In the genomic region with DNA sequence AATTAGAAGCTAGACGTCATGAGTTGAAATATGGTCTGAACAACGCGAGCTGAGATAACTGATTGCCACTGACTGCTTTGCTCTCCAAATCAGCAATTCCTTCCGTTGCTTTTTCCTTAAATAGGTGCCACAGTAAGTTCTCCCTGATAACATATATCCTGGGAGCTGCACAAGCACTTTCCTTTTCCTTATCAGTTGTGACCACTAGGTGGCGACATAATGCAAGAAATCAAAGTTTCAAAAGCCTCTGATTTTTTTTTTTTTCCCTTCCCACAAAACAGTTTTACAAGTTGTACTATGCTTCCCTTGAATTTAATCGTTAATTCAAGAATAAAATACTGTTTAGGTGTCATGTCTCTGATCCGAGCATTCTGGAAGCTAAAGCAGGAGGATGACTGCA, we compare ENCODE assay signal across 9 mouse cellular contexts. TPM values are rescaled to one million over a fixed set of nuclear protein-coding genes. Genes with fewer than 3 reads are reported as not detected.
DNase-seq lines count a peak whose midpoint lies in the region; ATAC-seq and TF ChIP-seq lines count a peak whose summit lies in the region.
"Had no signal": no experiment of that assay in that cellular context is flagged by ENCODE, and none has a peak within 500 bp of the region (broad histone marks: within the 10 kb centered on the region; RNA-seq: fewer than 3 reads in every experiment).

No protein-coding gene starts in this region.

- TF ChIP-seq POLR2A in liver, adult 2 months (IDR thresholded peaks at IDR 0.05; ENCODE audit: extremely low read depth, insufficient read depth, low read length), result no peak

- H3K4me3 ChIP-seq in liver, adult 2 months (ENCODE audit: insufficient read depth, low read depth, low read length), result no peak overlapping the region
- H3K4me3 ChIP-seq in liver, embryonic 12.5 days, result no peak overlapping the region
- no peak overlapping the region for H3K4me3 ChIP-seq in hindbrain, postnatal 0 days (ENCODE audit: low read length)

- WGBS in liver, adult 2 months, result 4% methylated on average over 7 of the region's 7 CpGs
- WGBS in liver, embryonic 12.5 days (ENCODE audit: insufficient replicate concordance), result 2% methylated on average over 7 of the region's 7 CpGs
- 6% methylated on average over 7 of the region's 7 CpGs for WGBS in hindbrain, postnatal 0 days

- H3K9ac ChIP-seq in liver, adult 2 months (ENCODE audit: low read depth, low read length), result no peak overlapping the region
- H3K9ac ChIP-seq in liver, embryonic 12.5 days, result no peak overlapping the region
- H3K9ac ChIP-seq in hindbrain, postnatal 0 days (replicated peaks; ENCODE audit: low read length), result no peak overlapping the region

- no peak overlapping the region for H3K4me2 ChIP-seq in liver, embryonic 12.5 days
- H3K4me2 ChIP-seq in hindbrain, postnatal 0 days (ENCODE audit: low read depth, low read length), result no peak overlapping the region

- no peaks in the 10 kb centered on the region for H3K4me1 ChIP-seq in liver, adult 2 months (ENCODE audit: control insufficient read depth, insufficient read depth, low read length)
- H3K4me1 ChIP-seq in liver, embryonic 12.5 days, result no peaks in the 10 kb centered on the region
- no peaks in the 10 kb centered on the region for H3K4me1 ChIP-seq in hindbrain, postnatal 0 days (ENCODE audit: insufficient read depth, low read length)

- no peak overlapping the region for H3K27ac ChIP-seq in liver, adult 2 months (replicated peaks; ENCODE audit: insufficient read depth, low read depth, low read length)
- H3K27ac ChIP-seq in liver, embryonic 12.5 days, result no peak overlapping the region
- H3K27ac ChIP-seq in hindbrain, postnatal 0 days, result no peak overlapping the region

- H3K9me3 ChIP-seq in liver, embryonic 12.5 days (replicated peaks), result no peaks in the 10 kb centered on the region
- H3K9me3 ChIP-seq in hindbrain, postnatal 0 days (ENCODE audit: low read length), result no peaks in the 10 kb centered on the region

- H3K36me3 ChIP-seq in liver, adult 2 months (ENCODE audit: control insufficient read depth, insufficient read depth, low read length), result no peaks in the 10 kb centered on the region
- H3K36me3 ChIP-seq in liver, embryonic 12.5 days, result no peaks in the 10 kb centered on the region
- no peaks in the 10 kb centered on the region for H3K36me3 ChIP-seq in hindbrain, postnatal 0 days (ENCODE audit: insufficient read depth, low read length)

- no peaks in the 10 kb centered on the region for H3K27me3 ChIP-seq in liver, adult 2 months (ENCODE audit: control insufficient read depth, insufficient read depth, low read length)
- no peaks in the 10 kb centered on the region for H3K27me3 ChIP-seq in liver, embryonic 12.5 days (replicated peaks)
- no peaks in the 10 kb centered on the region for H3K27me3 ChIP-seq in hindbrain, postnatal 0 days (ENCODE audit: insufficient read depth, low read length)

- no peak for ATAC-seq in liver, embryonic 12.5 days
- ATAC-seq in hindbrain, postnatal 0 days, result no peak

- no peaks in the 10 kb centered on the region for H3K79me2 ChIP-seq in liver, adult 2 months (ENCODE audit: control insufficient read depth, insufficient read depth, low read length)

- peak; percentile 22 to 33 for DNase-seq in adrenal gland, adult 18-20 months (ENCODE audit: low spot score in 2 of 2)
- DNase-seq in adrenal gland, postnatal 4 days (ENCODE audit: low spot score in 2 of 2), result no peak
- peak; percentile 56 for DNase-seq in liver, adult 2 months (ENCODE audit: extremely low read depth, low read depth, low spot score)
- peak; percentile 71 to 78 for DNase-seq in cerebellum, postnatal 14 days
- DNase-seq in hindbrain, postnatal 0 days (ENCODE audit: low spot score), result peak; percentile 92
- DNase-seq in lung, postnatal 36 days, result peak; percentile 70
- peak; percentile 17 for DNase-seq in thymus, postnatal 4 days

- TF ChIP-seq CTCF in liver, adult 2 months (IDR thresholded peaks at IDR 0.05; ENCODE audit: low read depth, low read length), result no peak
- TF ChIP-seq CTCF in hindbrain, postnatal 0 days (IDR thresholded peaks at IDR 0.05; ENCODE audit: low read depth), result peak; percentile 78

RNA-seq across cellular contexts. Expression of gene Nts, which starts 40.8 kb away (rescaled TPM):
- total RNA-seq in adrenal gland, adult 18-20 months (2021), result not detected
- under 1 TPM; 0.31 to 0.48 TPM for total RNA-seq in adrenal gland, postnatal 4 days (2021)
- total RNA-seq in liver, adult 2 months (2014; rRNA removed), result 0.09 TPM in 1 of 2 replicates, not detected in the other
- not detected in 2 replicates for polyA plus RNA-seq in liver, adult 2 months (2012; rRNA removed)
- 0.11 TPM in 1 of 2 replicates, not detected in the other for polyA plus RNA-seq in liver, embryonic 12.5 days (2016; fragmentation: Nextera tagmentation; extraction: Ambion mirVana)
- total RNA-seq in hindbrain, postnatal 0 days (2014; rRNA removed), result 10.1 and 17.8 TPM in 2 replicates
- polyA plus RNA-seq in hindbrain, postnatal 0 days (2015; fragmentation: Nextera tagmentation; extraction: Ambion mirVana), result 22.4 and 23.4 TPM in 2 replicates
- total RNA-seq: hematopoietic stem cell, adult 5-6 weeks had no signal

Comparison
In these comparisons a context has a peak if more than half of its experiments do, and no peak if none do; other contexts are left out.
1. DNase-seq: peak in adrenal gland, adult 18-20 months (2 of 2), liver, adult 2 months (single experiment), cerebellum, postnatal 14 days (2 of 2), hindbrain, postnatal 0 days (single experiment), lung, postnatal 36 days (single experiment) and thymus, postnatal 4 days (single experiment); none in adrenal gland, postnatal 4 days (0 of 2).